Mouse (Mus musculus) C2C12 (cell line): ENCODE results near the gene Prrt1. TPM values are rescaled to one million over a fixed set of nuclear protein-coding genes. Genes with fewer than 3 reads are reported as not detected.

Source experiments
- H3K27me3 ChIP-seq: one replicate; pipeline ENCODE4 v1.6.1; 2011; ENCODE audit not compliant: control insufficient read depth, insufficient read depth, insufficient read length
- H3K36me3 ChIP-seq: one replicate; pipeline ENCODE4 v1.6.1; 2011; ENCODE audit not compliant: control insufficient read depth, insufficient read depth
- H3K4me3 ChIP-seq: one replicate; pipeline ENCODE4 v1.5.1; 2011; ENCODE audit warnings: mild to moderate bottlenecking, control low read depth; ENCODE audit not compliant: poor library complexity, insufficient read depth, severe bottlenecking
- H3K79me2 ChIP-seq: one replicate; pipeline ENCODE4 v1.6.1; 2011; ENCODE audit not compliant: control insufficient read depth, insufficient read depth
- H3K79me3 ChIP-seq: one replicate; pipeline ENCODE4 v1.6.1; 2011; ENCODE audit warnings: low read depth, control low read depth
- H3ac ChIP-seq: one replicate; pipeline ENCODE3; 2011; ENCODE audit warnings: low read depth; ENCODE audit not compliant: control insufficient read depth, insufficient read length
- CEBPB ChIP-seq: IDR thresholded peaks from one replicate; pipeline ENCODE4 v1.6.1; 2011; ENCODE audit warnings: low read depth, mild to moderate bottlenecking, control low read depth, moderate library complexity
- CTCF ChIP-seq: IDR thresholded peaks from one replicate; pipeline ENCODE4 v1.5.1; 2011; ENCODE audit not compliant: control insufficient read depth, insufficient read depth, insufficient read length
- FOSL1 ChIP-seq: IDR thresholded peaks from one replicate; pipeline ENCODE4 v1.8.0; 2011; ENCODE audit warnings: mild to moderate bottlenecking, low read length; ENCODE audit not compliant: poor library complexity, insufficient read depth, severe bottlenecking
- MAX ChIP-seq: IDR thresholded peaks from one replicate; pipeline ENCODE4 v1.6.1; 2011; ENCODE audit warnings: mild to moderate bottlenecking, control low read depth
- MYOD1 ChIP-seq: IDR thresholded peaks from one replicate; pipeline ENCODE4 v1.6.1; 2011; ENCODE audit warnings: low read depth; ENCODE audit not compliant: control insufficient read depth, insufficient read length
- MYOG ChIP-seq: IDR thresholded peaks from one replicate; pipeline ENCODE4 v1.6.1; 2011; ENCODE audit not compliant: control insufficient read depth, insufficient read length; ENCODE audit errors: extremely low read depth
- USF1 ChIP-seq: IDR thresholded peaks from one replicate; pipeline ENCODE4 v1.6.1; 2011; ENCODE audit warnings: low read depth, mild to moderate bottlenecking, control low read depth, moderate library complexity
- polyA plus RNA-seq: library from polyadenylated mRNA; unstranded; fragments of >200 nt; fragmentation: generic; extraction: Trizol; gene quantifications from one replicate; pipeline ENCODE4 v1.2.1, GENCODE M21; 2012; ENCODE audit warnings: missing spikeins

Gene Prrt1
- polyA plus RNA-seq, 1 experiment, result not detected

GRCm38 (mm10) chr17:34655160-34655559 lies 25.8 kb downstream of the Prrt1 start:
- H3K4me3 ChIP-seq, result no peak overlapping the region
- H3K79me2 ChIP-seq, result no peaks in the 10 kb centered on the region
- peaks cover 7% of the 10 kb centered on the region for H3K36me3 ChIP-seq
- H3K79me3 ChIP-seq, result no peaks in the 10 kb centered on the region
- peaks cover 17% of the 10 kb centered on the region for H3K27me3 ChIP-seq
- peak overlapping the region; percentile 28 for H3ac ChIP-seq
- no peak for TF ChIP-seq USF1
- TF ChIP-seq CTCF, result no peak
- TF ChIP-seq MAX, result no peak
- no peak for TF ChIP-seq FOSL1
- no peak for TF ChIP-seq MYOD1
- TF ChIP-seq CEBPB, result no peak
- TF ChIP-seq MYOG, result no peak

GRCm38 (mm10) chr17:34655581-34655991 lies 26.3 kb downstream of the Prrt1 start:
- H3K27me3 ChIP-seq, result peaks cover 22% of the 10 kb centered on the region
- H3K4me3 ChIP-seq, result no peak overlapping the region
- TF ChIP-seq MYOG, result no peak
- no peak for TF ChIP-seq CTCF
- TF ChIP-seq MAX, result peak; percentile 15
- no peak for TF ChIP-seq FOSL1
- TF ChIP-seq MYOD1, result no peak
- TF ChIP-seq USF1, result peak; percentile 78
- no peak for TF ChIP-seq CEBPB
- H3K79me3 ChIP-seq, result no peaks in the 10 kb centered on the region
- H3K36me3 ChIP-seq, result peaks cover 7% of the 10 kb centered on the region
- no peaks in the 10 kb centered on the region for H3K79me2 ChIP-seq
- peak overlapping the region; percentile 28 for H3ac ChIP-seq

DNA sequence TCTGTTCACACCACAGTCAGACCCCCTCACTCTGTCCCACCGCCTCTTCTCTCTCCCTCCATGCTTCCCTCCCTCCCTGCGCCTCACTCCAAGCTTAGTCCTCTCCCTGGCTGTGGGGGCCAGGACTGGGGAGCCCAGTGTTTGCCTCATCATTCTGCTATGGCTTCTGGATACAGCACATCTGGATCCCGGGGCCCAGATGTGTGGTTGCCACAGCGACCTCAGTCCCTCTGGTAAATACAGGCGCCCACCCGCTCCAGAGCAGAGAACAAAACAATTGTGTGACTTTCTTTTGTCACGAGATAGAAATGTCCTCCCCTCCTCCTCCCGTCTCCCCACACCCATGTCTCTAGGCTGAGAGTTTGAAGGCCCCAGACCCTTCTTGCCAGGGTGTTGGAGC lies 27.3 kb downstream of the Prrt1 start:
- H3K36me3 ChIP-seq, result peaks cover 7% of the 10 kb centered on the region
- no peak for TF ChIP-seq MYOG
- TF ChIP-seq FOSL1, result no peak
- TF ChIP-seq CEBPB, result no peak
- TF ChIP-seq CTCF, result no peak
- no peak for TF ChIP-seq USF1
- TF ChIP-seq MAX, result no peak
- TF ChIP-seq MYOD1, result no peak
- no peak overlapping the region for H3K4me3 ChIP-seq
- no peaks in the 10 kb centered on the region for H3K79me2 ChIP-seq
- H3K27me3 ChIP-seq, result peaks cover 28% of the 10 kb centered on the region
- no peak overlapping the region for H3ac ChIP-seq
- H3K79me3 ChIP-seq, result no peaks in the 10 kb centered on the region

GRCm38 (mm10) chr17:34657271-34657670 lies 27.9 kb downstream of the Prrt1 start:
- Histone ChIP-seq H3K36me3 (peaks cover 7% of the 10 kb centered on the region), H3K79me2 (no peaks in the 10 kb centered on the region), H3K27me3 (peaks cover 28% of the 10 kb centered on the region), H3K4me3 (no peak overlapping the region), H3ac (no peak overlapping the region), H3K79me3 (no peaks in the 10 kb centered on the region)
- TF ChIP-seq CEBPB (no peak), CTCF (no peak), MYOD1 (no peak), MAX (no peak), FOSL1 (no peak), USF1 (no peak), MYOG (no peak)

- Histone ChIP-seq H3K79me2 (no peaks in the 10 kb centered on the region), H3K4me3 (no peak overlapping the region), H3K27me3 (peaks cover 33% of the 10 kb centered on the region), H3K36me3 (peaks cover under 1% of the 10 kb centered on the region), H3K79me3 (no peaks in the 10 kb centered on the region), H3ac (no peak overlapping the region)
- TF ChIP-seq CTCF, result no peak
- TF ChIP-seq USF1, result no peak
- TF ChIP-seq MAX, result no peak
- TF ChIP-seq FOSL1, result no peak
- no peak for TF ChIP-seq CEBPB
- TF ChIP-seq MYOG, result no peak
- no peak for TF ChIP-seq MYOD1
Measured at GRCm38 (mm10) chr17:34658145-34658544, 28.8 kb downstream of the Prrt1 start.

DNA sequence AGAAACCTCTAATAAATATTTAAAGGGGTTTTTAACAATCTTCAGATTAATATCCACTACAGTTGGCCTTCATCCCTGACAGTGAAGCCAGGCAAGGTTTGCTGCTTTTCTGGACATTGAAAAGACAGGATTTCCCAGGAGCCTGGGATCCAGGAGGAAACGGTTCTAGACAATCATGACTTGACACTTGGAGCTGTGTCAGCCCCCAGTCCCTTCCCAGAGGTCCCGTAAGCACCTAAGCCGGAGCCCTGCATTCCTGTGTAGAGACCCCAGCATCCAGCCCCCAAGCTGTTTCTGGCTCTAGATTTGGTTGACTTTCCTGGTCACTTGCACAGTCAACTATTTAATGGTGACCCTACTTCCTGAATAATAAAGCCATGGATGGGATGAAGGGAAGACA lies 29.3 kb downstream of the Prrt1 start:
- Histone ChIP-seq H3K79me3 (no peaks in the 10 kb centered on the region), H3K36me3 (no peaks in the 10 kb centered on the region), H3K4me3 (no peak overlapping the region), H3ac (no peak overlapping the region), H3K27me3 (peaks cover 37% of the 10 kb centered on the region), H3K79me2 (no peaks in the 10 kb centered on the region)
- TF ChIP-seq CEBPB (no peak), MYOD1 (no peak), CTCF (no peak), FOSL1 (no peak), MAX (no peak), USF1 (no peak), MYOG (no peak)
